Mouse (Mus musculus): ENCODE data around the gene 1700067K01Rik.

DNA sequence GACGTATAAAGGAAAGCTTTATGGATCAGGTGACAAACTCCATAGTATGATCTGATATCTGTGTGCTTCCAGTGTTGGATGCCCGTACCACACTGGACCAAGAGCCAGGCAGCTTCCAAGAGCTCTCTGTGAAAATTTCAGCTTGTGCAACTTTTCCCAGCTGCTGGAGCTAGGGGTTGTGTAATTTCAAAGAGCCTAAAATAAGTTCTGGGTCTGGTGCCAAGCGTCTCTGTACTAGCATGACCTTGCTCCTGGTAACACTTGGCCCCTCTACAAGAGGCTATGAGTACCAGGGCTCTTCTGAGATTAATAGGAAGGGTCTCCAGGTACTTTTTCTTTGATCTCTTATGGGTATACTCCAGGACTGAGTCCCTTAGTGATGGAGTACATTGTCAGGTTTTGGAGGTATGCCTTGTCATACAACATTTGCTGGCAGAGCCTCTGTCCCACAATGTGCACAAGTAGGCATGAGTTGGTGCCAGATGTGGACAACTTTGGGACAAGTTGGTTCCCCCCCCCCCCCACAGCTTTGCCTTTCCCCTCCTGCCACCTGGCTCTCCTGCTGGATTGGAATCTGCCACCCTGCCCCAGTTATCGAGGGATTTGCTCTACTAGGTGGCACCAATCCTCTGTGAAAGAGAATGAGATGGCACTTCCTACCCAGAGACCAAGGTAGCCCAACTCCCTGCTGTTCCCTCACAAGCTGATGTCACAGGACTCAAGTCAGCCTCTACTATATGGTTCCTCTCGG lies 37.1 kb upstream of the 1700067K01Rik start:
- TF ChIP-seq E2F4 (IDR thresholded peaks at IDR 0.05; ENCODE audit: insufficient read depth) (no peak), POLR2A (IDR thresholded peaks at IDR 0.05; ENCODE audit: insufficient read length, low read depth) (no peak), CEBPB (IDR thresholded peaks at IDR 0.05; ENCODE audit: insufficient read depth, poor library complexity, severe bottlenecking) (peak; percentile 57; the same call in 1 of the 2 replicates), POLR2AphosphoS2 (IDR thresholded peaks at IDR 0.05; ENCODE audit: insufficient read length, low read depth) (no peak), SRF (IDR thresholded peaks at IDR 0.05; ENCODE audit: control insufficient read depth, insufficient read length, low read depth) (no peak), USF1 (IDR thresholded peaks at IDR 0.05; ENCODE audit: low read depth) (no peak), MYOG (IDR thresholded peaks at IDR 0.05; ENCODE audit: control insufficient read depth in 1 of 3, insufficient read depth in 1 of 3, insufficient read length in 2 of 3, low read depth in 2 of 3) (peak in 1 of 3 experiments; percentile 56), MYOD1 (IDR thresholded peaks at IDR 0.05; ENCODE audit: control insufficient read depth in 1 of 3, insufficient read length in 2 of 3, low read depth in 2 of 3) (peak in 1 of 3 experiments; percentile 15), MAX (IDR thresholded peaks at IDR 0.05; ENCODE audit: low read depth) (no peak), TCF3 (IDR thresholded peaks at IDR 0.05; ENCODE audit: insufficient read length, low read depth) (no peak), REST (IDR thresholded peaks at IDR 0.05; ENCODE audit: insufficient read depth, insufficient read length) (no peak)

Measured in myocyte (in vitro differentiated cells).